Comparison of ENCODE assay signal across 15 mouse cellular contexts in genomic region chr3:10087511-10087910, GRCm38 (mm10). TPM values are rescaled to one million over a fixed set of nuclear protein-coding genes. Genes with fewer than 3 reads are reported as not detected.
DNase-seq lines count a peak whose midpoint lies in the region; ATAC-seq and TF ChIP-seq lines count a peak whose summit lies in the region.
"Had no signal": no experiment of that assay in that cellular context is flagged by ENCODE, and none has a peak within 500 bp of the region (broad histone marks: within the 10 kb centered on the region; RNA-seq: fewer than 3 reads in every experiment).

No protein-coding gene starts in this region.

- no peaks in the 10 kb centered on the region for H3K9me3 ChIP-seq in heart, embryonic 10.5 days
- no peaks in the 10 kb centered on the region for H3K9me3 ChIP-seq in liver, embryonic 11.5 days (ENCODE audit: control insufficient read depth, low read length)
- no peaks in the 10 kb centered on the region for H3K9me3 ChIP-seq in liver, embryonic 12.5 days (replicated peaks)
- H3K9me3 ChIP-seq: embryonic facial prominence, embryonic 12.5 days had no signal

- H3K27me3 ChIP-seq in heart, embryonic 10.5 days (ENCODE audit: insufficient read depth, poor library complexity, severe bottlenecking) = peaks cover 4% of the 10 kb centered on the region; the same call in 1 of the 2 replicates
- H3K27me3 ChIP-seq in liver, embryonic 11.5 days (replicated peaks; ENCODE audit: control insufficient read depth, insufficient read depth, low read length) = peaks cover 12% of the 10 kb centered on the region
- peaks cover 44% of the 10 kb centered on the region for H3K27me3 ChIP-seq in liver, embryonic 12.5 days (replicated peaks)
- no peaks in the 10 kb centered on the region for H3K27me3 ChIP-seq in testis, adult 2 months (ENCODE audit: control insufficient read depth, insufficient read depth, low read length)
- H3K27me3 ChIP-seq: embryonic facial prominence, embryonic 12.5 days had no signal

- H3K4me2 ChIP-seq in liver, embryonic 11.5 days = peak overlapping the region; percentile 28; the same call in 1 of the 2 replicates
- H3K4me2 ChIP-seq in liver, embryonic 12.5 days = no peak overlapping the region; the same call in 1 of the 2 replicates

- WGBS in heart, embryonic 10.5 days = 89% methylated on average over 8 of the region's 8 CpGs
- WGBS in liver, embryonic 11.5 days = 76% methylated on average over 8 of the region's 8 CpGs
- 69% methylated on average over 8 of the region's 8 CpGs for WGBS in liver, embryonic 12.5 days (ENCODE audit: insufficient replicate concordance)

- no peaks in the 10 kb centered on the region for H3K36me3 ChIP-seq in heart, embryonic 10.5 days
- H3K36me3 ChIP-seq in liver, embryonic 11.5 days (ENCODE audit: control insufficient read depth, insufficient read depth, low read length) = no peaks in the 10 kb centered on the region
- no peaks in the 10 kb centered on the region for H3K36me3 ChIP-seq in liver, embryonic 12.5 days
- H3K36me3 ChIP-seq in testis, adult 2 months (ENCODE audit: control insufficient read depth, insufficient read depth, low read length) = no peaks in the 10 kb centered on the region
- H3K36me3 ChIP-seq: embryonic facial prominence, embryonic 12.5 days had no signal

- peaks cover 9% of the 10 kb centered on the region; the same call in 1 of the 2 replicates for H3K4me1 ChIP-seq in heart, embryonic 10.5 days
- H3K4me1 ChIP-seq in liver, embryonic 11.5 days (replicated peaks; ENCODE audit: control insufficient read depth, insufficient read depth, low read length) = no peaks in the 10 kb centered on the region
- H3K4me1 ChIP-seq in liver, embryonic 12.5 days = peaks cover 6% of the 10 kb centered on the region; the same call in 1 of the 2 replicates
- H3K4me1 ChIP-seq in testis, adult 2 months (ENCODE audit: control insufficient read depth, insufficient read depth, low read length) = no peaks in the 10 kb centered on the region; the same call in 1 of the 2 replicates

- no peak for TF ChIP-seq POLR2A in testis, adult 2 months (IDR thresholded peaks at IDR 0.05; ENCODE audit: control insufficient read depth, low read depth, low read length)

- H3K27ac ChIP-seq in heart, embryonic 10.5 days = no peak overlapping the region
- H3K27ac ChIP-seq in liver, embryonic 11.5 days (ENCODE audit: low read depth, low read length) = no peak overlapping the region
- no peak overlapping the region for H3K27ac ChIP-seq in liver, embryonic 12.5 days
- no peak overlapping the region for H3K27ac ChIP-seq in testis, adult 2 months (ENCODE audit: control insufficient read depth, insufficient read depth, low read depth, low read length)
- H3K27ac ChIP-seq: embryonic facial prominence, embryonic 12.5 days had no signal

- no peak overlapping the region for H3K9ac ChIP-seq in liver, embryonic 11.5 days (ENCODE audit: low read depth, low read length)
- no peak overlapping the region for H3K9ac ChIP-seq in liver, embryonic 12.5 days
- H3K9ac ChIP-seq: embryonic facial prominence, embryonic 12.5 days had no signal

- DNase-seq in heart, embryonic 10.5 days (ENCODE audit: low spot score) = no peak
- DNase-seq in heart, adult 8-10 months (ENCODE audit: low spot score) = no peak
- DNase-seq in liver, embryonic 11.5 days (ENCODE audit: low spot score) = no peak
- no peak for DNase-seq in testis, postnatal 14 days (ENCODE audit: low spot score)
- DNase-seq in ovary, postnatal 36 days (ENCODE audit: low spot score) = no peak
- DNase-seq in adrenal gland, adult 8-10 months = no peak
- DNase-seq: adrenal gland, postnatal 10 days; cerebellum, adult 11-12 months; kidney, postnatal 36 days; lung, adult 2 months; right cerebral cortex, postnatal 25 days; thymus, postnatal 36 days had no signal

- peak overlapping the region; percentile 40; the same call in 1 of the 2 replicates for H3K4me3 ChIP-seq in heart, embryonic 10.5 days
- H3K4me3 ChIP-seq in liver, embryonic 11.5 days (ENCODE audit: low read depth, low read length) = no peak overlapping the region
- no peak overlapping the region for H3K4me3 ChIP-seq in liver, embryonic 12.5 days
- peak overlapping the region; percentile 67 for H3K4me3 ChIP-seq in testis, adult 2 months (ENCODE audit: control insufficient read depth, low read depth, low read length)
- H3K4me3 ChIP-seq: embryonic facial prominence, embryonic 12.5 days had no signal

- no peak for ATAC-seq in liver, embryonic 11.5 days (replicated peaks; ENCODE audit: low FRiP score)
- no peak for ATAC-seq in liver, embryonic 12.5 days

- TF ChIP-seq CTCF in testis, adult 2 months (IDR thresholded peaks at IDR 0.05; ENCODE audit: control insufficient read depth, insufficient read depth, insufficient replicate concordance, low read depth, low read length) = no peak

RNA-seq across cellular contexts. Expression of gene Gm9833, which starts 0.4 kb away (rescaled TPM):
- polyA plus RNA-seq in heart, embryonic 10.5 days (2016; fragmentation: Nextera tagmentation; extraction: Ambion mirVana) = 2.8 and 3.1 TPM in 2 replicates
- under 1 TPM; 0.28 to 0.84 (median 0.42) TPM for total RNA-seq in heart, adult 8-10 months (2022)
- polyA plus RNA-seq in liver, embryonic 11.5 days (2014; fragmentation: Nextera tagmentation; extraction: Ambion mirVana) = 2.5 and 3.2 TPM in 2 replicates
- polyA plus RNA-seq in liver, embryonic 12.5 days (2016; fragmentation: Nextera tagmentation; extraction: Ambion mirVana) = 2.1 and 2.2 TPM in 2 replicates
- 2.2 and 3.3 TPM in 2 replicates for polyA plus RNA-seq in testis, adult 2 months (2012; rRNA removed)
- 1 to 10 TPM; 2.4 to 5.8 (median 4.7) TPM for total RNA-seq in adrenal gland, adult 8-10 months (2022)

Comparison
In these comparisons a context has a peak if more than half of its experiments do, and no peak if none do; other contexts are left out.
1. H3K4me3 ChIP-seq: peak in heart, embryonic 10.5 days (single experiment) and testis, adult 2 months (single experiment); none in liver, embryonic 11.5 days (single experiment) and liver, embryonic 12.5 days (single experiment).